Mouse (Mus musculus): ENCODE measurements around the gene Tmem115. TPM values are rescaled to one million over a fixed set of nuclear protein-coding genes. Genes with fewer than 3 reads are reported as not detected.

The Tmem115 gene
- polyA plus RNA-seq, 1 experiment, result 0.88 TPM

- TF ChIP-seq TAL1 (IDR thresholded peaks at IDR 0.05; ENCODE audit: low read length) (no peak), GATA1 (IDR thresholded peaks at IDR 0.05; ENCODE audit: low read length) (no peak)
- no peak overlapping the region for H3K4me3 ChIP-seq (replicated peaks)
- peaks cover 4% of the 10 kb centered on the region; the same call in 1 of the 2 replicates for H3K27me3 ChIP-seq (ENCODE audit: control insufficient read depth)
- H3K9me3 ChIP-seq (ENCODE audit: control insufficient read depth, low read length), result no peaks in the 10 kb centered on the region
- no peaks in the 10 kb centered on the region for H3K36me3 ChIP-seq (ENCODE audit: control insufficient read depth)
- H3K4me1 ChIP-seq (ENCODE audit: control insufficient read depth), result no peaks in the 10 kb centered on the region
Observed at GRCm38 (mm10) chr9:107514303-107514955, 19.3 kb upstream of the Tmem115 start.

- Histone ChIP-seq H3K36me3 (ENCODE audit: control insufficient read depth) (no peaks in the 10 kb centered on the region), H3K4me1 (ENCODE audit: control insufficient read depth) (peaks cover 7% of the 10 kb centered on the region), H3K4me3 (replicated peaks) (no peak overlapping the region), H3K27me3 (ENCODE audit: control insufficient read depth) (peaks cover 31% of the 10 kb centered on the region), H3K9me3 (ENCODE audit: control insufficient read depth, low read length) (no peaks in the 10 kb centered on the region)
- no peak for TF ChIP-seq TAL1 (IDR thresholded peaks at IDR 0.05; ENCODE audit: low read length)
- TF ChIP-seq GATA1 (IDR thresholded peaks at IDR 0.05; ENCODE audit: low read length), result no peak
Observed at GRCm38 (mm10) chr9:107520331-107520730, 13.4 kb upstream of the Tmem115 start.

GRCm38 (mm10) chr9:107521190-107521589 is 12.6 kb upstream of the Tmem115 start:
- Histone ChIP-seq H3K36me3 (ENCODE audit: control insufficient read depth) (no peaks in the 10 kb centered on the region), H3K9me3 (ENCODE audit: control insufficient read depth, low read length) (no peaks in the 10 kb centered on the region), H3K4me3 (replicated peaks) (no peak overlapping the region), H3K4me1 (ENCODE audit: control insufficient read depth) (peaks cover 7% of the 10 kb centered on the region), H3K27me3 (ENCODE audit: control insufficient read depth) (peaks cover 40% of the 10 kb centered on the region)
- TF ChIP-seq GATA1 (IDR thresholded peaks at IDR 0.05; ENCODE audit: low read length), result no peak

GRCm38 (mm10) chr9:107521711-107522399 is 11.9 kb upstream of the Tmem115 start:
- Histone ChIP-seq H3K9me3 (ENCODE audit: control insufficient read depth, low read length) (peaks cover 3% of the 10 kb centered on the region; the same call in 1 of the 2 replicates), H3K4me3 (replicated peaks) (no peak overlapping the region), H3K27me3 (ENCODE audit: control insufficient read depth) (peaks cover 46% of the 10 kb centered on the region), H3K4me1 (ENCODE audit: control insufficient read depth) (peaks cover 14% of the 10 kb centered on the region), H3K36me3 (ENCODE audit: control insufficient read depth) (no peaks in the 10 kb centered on the region)
- no peak for TF ChIP-seq TAL1 (IDR thresholded peaks at IDR 0.05; ENCODE audit: low read length)
- TF ChIP-seq GATA1 (IDR thresholded peaks at IDR 0.05; ENCODE audit: low read length), result no peak

GRCm38 (mm10) chr9:107522400-107522711 is 11.4 kb upstream of the Tmem115 start:
- H3K27me3 ChIP-seq (ENCODE audit: control insufficient read depth), result peaks cover 51% of the 10 kb centered on the region
- peaks cover 19% of the 10 kb centered on the region for H3K4me1 ChIP-seq (ENCODE audit: control insufficient read depth)
- TF ChIP-seq GATA1 (IDR thresholded peaks at IDR 0.05; ENCODE audit: low read length), result no peak
- TF ChIP-seq TAL1 (IDR thresholded peaks at IDR 0.05; ENCODE audit: low read length), result no peak
- H3K36me3 ChIP-seq (ENCODE audit: control insufficient read depth), result no peaks in the 10 kb centered on the region
- H3K9me3 ChIP-seq (ENCODE audit: control insufficient read depth, low read length), result peaks cover 3% of the 10 kb centered on the region; the same call in 1 of the 2 replicates
- no peak overlapping the region for H3K4me3 ChIP-seq (replicated peaks)

GRCm38 (mm10) chr9:107526198-107527026 is 7.3 kb upstream of the Tmem115 start:
- Histone ChIP-seq H3K4me3 (replicated peaks) (peak overlapping the region; percentile 51), H3K27me3 (ENCODE audit: control insufficient read depth) (peaks cover 53% of the 10 kb centered on the region), H3K9me3 (ENCODE audit: control insufficient read depth, low read length) (peaks cover 3% of the 10 kb centered on the region; the same call in 1 of the 2 replicates), H3K4me1 (ENCODE audit: control insufficient read depth) (peaks cover 19% of the 10 kb centered on the region), H3K36me3 (ENCODE audit: control insufficient read depth) (no peaks in the 10 kb centered on the region)
- TF ChIP-seq TAL1 (IDR thresholded peaks at IDR 0.05; ENCODE audit: low read length) (no peak), GATA1 (IDR thresholded peaks at IDR 0.05; ENCODE audit: low read length) (no peak)

GRCm38 (mm10) chr9:107534408-107535202 is 860 bp downstream of the Tmem115 start:
- Histone ChIP-seq H3K36me3 (ENCODE audit: control insufficient read depth) (peaks cover 39% of the 10 kb centered on the region), H3K4me1 (ENCODE audit: control insufficient read depth) (peaks cover 55% of the 10 kb centered on the region), H3K27me3 (ENCODE audit: control insufficient read depth) (peaks cover 3% of the 10 kb centered on the region; the same call in 1 of the 2 replicates), H3K4me3 (replicated peaks) (peak overlapping the region; percentile 70), H3K9me3 (ENCODE audit: control insufficient read depth, low read length) (no peaks in the 10 kb centered on the region)
- TF ChIP-seq TAL1 (IDR thresholded peaks at IDR 0.05; ENCODE audit: low read length) (no peak), GATA1 (IDR thresholded peaks at IDR 0.05; ENCODE audit: low read length) (no peak)

GRCm38 (mm10) chr9:107538231-107538630 is 4.5 kb downstream of the Tmem115 start:
- Histone ChIP-seq H3K36me3 (ENCODE audit: control insufficient read depth) (peaks cover 48% of the 10 kb centered on the region), H3K27me3 (ENCODE audit: control insufficient read depth) (no peaks in the 10 kb centered on the region), H3K4me1 (ENCODE audit: control insufficient read depth) (peaks cover 86% of the 10 kb centered on the region), H3K4me3 (replicated peaks) (no peak overlapping the region), H3K9me3 (ENCODE audit: control insufficient read depth, low read length) (no peaks in the 10 kb centered on the region)
- no peak for TF ChIP-seq GATA1 (IDR thresholded peaks at IDR 0.05; ENCODE audit: low read length)
- TF ChIP-seq TAL1 (IDR thresholded peaks at IDR 0.05; ENCODE audit: low read length), result no peak
